Mouse (Mus musculus): Measurements from ENCODE around the gene 1700001K19Rik. TPM values are rescaled to one million over a fixed set of nuclear protein-coding genes. Genes with fewer than 3 reads are reported as not detected.

1700001K19Rik gene
- total and polyA plus RNA-seq, 3 experiments, result 0.29 TPM; not detected in 2

- Histone ChIP-seq H3K9me3 (replicated peaks; ENCODE audit: insufficient read depth, low read length) (no peaks in the 10 kb centered on the region), H3K79me2 (ENCODE audit: control insufficient read depth, insufficient read depth, low read length, poor library complexity) (no peaks in the 10 kb centered on the region), H3K4me3 (ENCODE audit: control insufficient read depth in 1 of 2, insufficient read depth in 1 of 2, low read depth in 2 of 2, low read length in 2 of 2) (no peak overlapping the region), H3K9ac (ENCODE audit: control insufficient read depth, low read depth, low read length, poor library complexity, severe bottlenecking) (no peak overlapping the region), H3K27ac (ENCODE audit: control insufficient read depth, low read depth, low read length) (no peak overlapping the region), H3K27me3 (ENCODE audit: control insufficient read depth in 1 of 2, insufficient read depth in 2 of 2, low read length in 2 of 2) (no peaks in the 10 kb centered on the region), H3K36me3 (ENCODE audit: control insufficient read depth in 1 of 2, insufficient read depth in 2 of 2, low read length in 2 of 2) (no peaks in the 10 kb centered on the region), H3K4me1 (ENCODE audit: control insufficient read depth in 1 of 2, insufficient read depth in 2 of 2, low read length in 2 of 2) (no peaks in the 10 kb centered on the region)
- no peak for TF ChIP-seq USF2 (IDR thresholded peaks at IDR 0.05; ENCODE audit: borderline replicate concordance in 1 of 2, insufficient read depth in 1 of 2, low read depth in 1 of 2, low read length in 2 of 2)
- TF ChIP-seq MAFK (IDR thresholded peaks at IDR 0.05; ENCODE audit: borderline replicate concordance, low read depth, low read length), result no peak
- TF ChIP-seq MEF2A (IDR thresholded peaks at IDR 0.05; ENCODE audit: extremely low read depth, insufficient replicate concordance, low read depth, low read length, poor library complexity, severe bottlenecking), result no peak
- TF ChIP-seq HCFC1 (IDR thresholded peaks at IDR 0.05; ENCODE audit: low read depth, low read length), result no peak
- TF ChIP-seq ELF1 (IDR thresholded peaks at IDR 0.05; ENCODE audit: low read depth, low read length), result no peak
- TF ChIP-seq CHD2 (IDR thresholded peaks at IDR 0.05; ENCODE audit: low read length), result no peak
- TF ChIP-seq MYB (IDR thresholded peaks at IDR 0.05; ENCODE audit: low read depth, low read length), result no peak
- no peak for TF ChIP-seq MAZ (IDR thresholded peaks at IDR 0.05; ENCODE audit: low read depth, low read length)
- TF ChIP-seq CTCF (IDR thresholded peaks at IDR 0.05 in 2 of 3, conservative IDR thresholded peaks at IDR 0.05 in 1 of 3; ENCODE audit: control insufficient read depth in 1 of 3, insufficient read depth in 1 of 3, low read depth in 2 of 3, low read length in 3 of 3, poor library complexity in 1 of 3, severe bottlenecking in 1 of 3), result no peak
- TF ChIP-seq NRF1 (IDR thresholded peaks at IDR 0.05; ENCODE audit: insufficient read depth, low read depth, low read length, poor library complexity, severe bottlenecking), result no peak
- TF ChIP-seq POLR2A (IDR thresholded peaks at IDR 0.05; ENCODE audit: control insufficient read depth in 1 of 2, insufficient read depth in 1 of 2, low read depth in 1 of 2, low read length in 2 of 2, poor library complexity in 1 of 2), result no peak
- no peak for TF ChIP-seq TAL1 (IDR thresholded peaks at IDR 0.05; ENCODE audit: low read length)
- no peak for TF ChIP-seq RCOR1 (IDR thresholded peaks at IDR 0.05; ENCODE audit: low read depth, low read length)
- TF ChIP-seq TBP (IDR thresholded peaks at IDR 0.05; ENCODE audit: low read depth, low read length), result no peak
- TF ChIP-seq E2F4 (IDR thresholded peaks at IDR 0.05; ENCODE audit: borderline replicate concordance, low read depth, low read length), result no peak
- no peak for TF ChIP-seq SIN3A (IDR thresholded peaks at IDR 0.05; ENCODE audit: low read length)
- DNase-seq (ENCODE audit: low read depth, low spot score), result no peak
Observed at GRCm38 (mm10) chr12:110681191-110681590, 1.2 kb downstream of the 1700001K19Rik start.

GRCm38 (mm10) chr12:110674243-110674642 lies 8.2 kb downstream of the 1700001K19Rik start:
- no peak overlapping the region for H3K9ac ChIP-seq (ENCODE audit: control insufficient read depth, low read depth, low read length, poor library complexity, severe bottlenecking)
- DNase-seq (ENCODE audit: low read depth, low spot score), result peak; percentile 82
- no peaks in the 10 kb centered on the region for H3K36me3 ChIP-seq (ENCODE audit: control insufficient read depth in 1 of 2, insufficient read depth in 2 of 2, low read length in 2 of 2)
- no peak overlapping the region for H3K4me3 ChIP-seq (ENCODE audit: control insufficient read depth in 1 of 2, insufficient read depth in 1 of 2, low read depth in 2 of 2, low read length in 2 of 2)
- H3K4me1 ChIP-seq (ENCODE audit: control insufficient read depth in 1 of 2, insufficient read depth in 2 of 2, low read length in 2 of 2), result no peaks in the 10 kb centered on the region
- H3K27ac ChIP-seq (ENCODE audit: control insufficient read depth, low read depth, low read length), result no peak overlapping the region
- H3K27me3 ChIP-seq (ENCODE audit: control insufficient read depth in 1 of 2, insufficient read depth in 2 of 2, low read length in 2 of 2), result no peaks in the 10 kb centered on the region
- H3K79me2 ChIP-seq (ENCODE audit: control insufficient read depth, insufficient read depth, low read length, poor library complexity), result no peaks in the 10 kb centered on the region
- TF ChIP-seq SMC3 (IDR thresholded peaks at IDR 0.05; ENCODE audit: low read depth, low read length), result peak; percentile 92
- no peak for TF ChIP-seq POLR2A (IDR thresholded peaks at IDR 0.05; ENCODE audit: control insufficient read depth in 1 of 2, insufficient read depth in 1 of 2, low read depth in 1 of 2, low read length in 2 of 2, poor library complexity in 1 of 2)
- no peak for TF ChIP-seq KAT2A (conservative IDR thresholded peaks at IDR 0.05; ENCODE audit: low read depth, low read length)
- peak; percentile 84 for TF ChIP-seq RAD21 (IDR thresholded peaks at IDR 0.05; ENCODE audit: low read depth, low read length)
- TF ChIP-seq CTCF (IDR thresholded peaks at IDR 0.05 in 2 of 3, conservative IDR thresholded peaks at IDR 0.05 in 1 of 3; ENCODE audit: control insufficient read depth in 1 of 3, insufficient read depth in 1 of 3, low read depth in 2 of 3, low read length in 3 of 3, poor library complexity in 1 of 3, severe bottlenecking in 1 of 3), result peak; percentile 69 to 97 (median 87)
- TF ChIP-seq SIN3A (IDR thresholded peaks at IDR 0.05; ENCODE audit: low read length), result peak; percentile 38; the same call in 1 of the 2 replicates
- peak; percentile 59; the same call in 1 of the 2 replicates for TF ChIP-seq USF1 (IDR thresholded peaks at IDR 0.05; ENCODE audit: low read depth, low read length)
- TF ChIP-seq MYC (IDR thresholded peaks at IDR 0.05; ENCODE audit: low read depth, low read length), result peak; percentile 76
- no peak for TF ChIP-seq CHD2 (IDR thresholded peaks at IDR 0.05; ENCODE audit: low read length)
- TF ChIP-seq MAFK (IDR thresholded peaks at IDR 0.05; ENCODE audit: borderline replicate concordance, low read depth, low read length), result no peak
- TF ChIP-seq ZC3H11A (IDR thresholded peaks at IDR 0.05; ENCODE audit: low read depth, low read length), result peak; percentile 78
- 0 out of 2 replicates have a peak, but pooled peaks have one; percentile 27 for TF ChIP-seq TBP (IDR thresholded peaks at IDR 0.05; ENCODE audit: low read depth, low read length)
- TF ChIP-seq RCOR1 (IDR thresholded peaks at IDR 0.05; ENCODE audit: low read depth, low read length), result no peak
- no peak for TF ChIP-seq MXI1 (IDR thresholded peaks at IDR 0.05; ENCODE audit: low read depth, low read length)
- peak; percentile 66; the same call in 1 of the 2 replicates for TF ChIP-seq ZNF384 (IDR thresholded peaks at IDR 0.05; ENCODE audit: low read depth, low read length)
- TF ChIP-seq ELF1 (IDR thresholded peaks at IDR 0.05; ENCODE audit: low read depth, low read length), result no peak
- TF ChIP-seq EP300 (IDR thresholded peaks at IDR 0.05; ENCODE audit: low read depth in 1 of 2, low read length in 2 of 2), result no peak
- no peak for TF ChIP-seq TAL1 (IDR thresholded peaks at IDR 0.05; ENCODE audit: low read length)
- no peaks in the 10 kb centered on the region for H3K9me3 ChIP-seq (replicated peaks; ENCODE audit: insufficient read depth, low read length)
